Mouse (Mus musculus): Measurements from ENCODE around the gene Pdss2.

Gene Pdss2

GRCm38 (mm10) chr10:43310781-43311392 lies 89.6 kb downstream of the Pdss2 start:
- DNase-seq (ENCODE audit: low read depth, low spot score) = no peak

- DNase-seq (ENCODE audit: low read depth, low spot score) = no peak
Observed at GRCm38 (mm10) chr10:43312211-43312610, 90.9 kb downstream of the Pdss2 start.

GRCm38 (mm10) chr10:43312658-43313417 lies 91.6 kb downstream of the Pdss2 start:
- no peak for DNase-seq (ENCODE audit: low read depth, low spot score)

DNA sequence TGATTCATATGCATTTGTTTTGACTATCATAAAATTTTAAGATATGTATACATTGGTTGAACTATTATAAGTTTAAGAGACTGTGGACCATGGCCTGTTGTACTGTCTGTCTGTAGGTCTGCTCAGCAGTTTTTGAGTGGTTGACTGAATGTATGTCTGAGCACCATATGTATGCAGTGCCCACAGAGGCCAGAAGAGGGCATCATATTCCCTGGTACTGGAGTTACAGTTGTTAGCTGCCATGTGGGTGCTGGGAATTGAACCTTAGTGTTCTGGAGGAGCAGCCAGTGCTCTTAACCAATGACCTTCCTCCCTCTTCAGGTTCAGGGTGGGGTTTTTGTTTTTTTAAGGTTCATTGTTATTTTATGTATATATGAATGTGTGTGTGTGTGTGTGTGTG lies 93.9 kb downstream of the Pdss2 start:
- no peak for DNase-seq (ENCODE audit: low read depth, low spot score)

DNA sequence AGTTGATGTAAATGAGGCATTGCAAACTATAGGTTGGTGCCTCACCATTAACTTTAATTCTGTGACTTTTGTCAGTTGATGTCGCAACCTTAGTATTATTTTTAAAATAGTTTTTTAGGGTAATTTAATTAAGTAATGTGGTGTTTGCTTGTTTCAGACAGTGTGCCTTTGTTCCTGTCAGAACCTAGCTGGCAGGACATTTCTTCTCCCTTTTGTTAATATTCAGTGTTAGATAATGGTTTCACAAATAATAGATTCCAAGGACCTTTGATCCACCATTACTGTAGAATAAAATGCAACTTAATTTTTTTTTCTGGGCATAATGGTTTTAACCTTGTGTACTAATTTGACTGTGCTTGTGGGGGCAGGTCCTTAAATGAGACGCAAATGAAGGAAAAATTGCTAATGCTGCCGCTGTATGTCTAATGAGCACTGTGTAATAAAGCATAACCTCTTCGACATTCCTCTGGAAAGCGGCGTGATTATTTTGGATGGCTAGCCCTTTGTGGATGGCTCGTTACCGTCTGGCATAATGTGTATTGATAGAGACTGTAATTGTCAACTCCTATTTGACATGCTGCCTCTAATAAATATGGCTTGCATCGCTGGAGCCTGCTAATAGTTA lies 96.2 kb downstream of the Pdss2 start:
- DNase-seq (ENCODE audit: low read depth, low spot score) = no peak

DNA sequence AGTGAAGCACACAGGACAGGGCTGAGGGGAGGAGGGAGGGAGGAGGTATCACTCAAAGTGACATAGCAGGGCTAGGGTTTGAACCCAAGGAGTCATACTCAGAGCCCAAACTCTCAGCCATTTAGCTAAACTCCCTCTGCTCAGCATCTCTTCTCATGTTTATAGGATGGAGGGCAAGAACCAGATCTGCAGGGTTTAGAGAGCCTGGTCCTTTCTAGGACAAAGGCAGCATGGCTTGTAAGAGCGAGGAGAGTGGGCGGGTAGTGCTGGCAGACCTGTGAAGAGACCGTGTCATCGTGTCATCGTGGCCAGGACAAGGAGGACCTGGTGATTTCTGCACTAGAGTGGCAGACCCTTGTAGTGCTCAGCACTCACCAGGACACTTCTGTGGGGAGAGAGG lies 99.7 kb downstream of the Pdss2 start:
- DNase-seq (ENCODE audit: low read depth, low spot score) = no peak

DNA sequence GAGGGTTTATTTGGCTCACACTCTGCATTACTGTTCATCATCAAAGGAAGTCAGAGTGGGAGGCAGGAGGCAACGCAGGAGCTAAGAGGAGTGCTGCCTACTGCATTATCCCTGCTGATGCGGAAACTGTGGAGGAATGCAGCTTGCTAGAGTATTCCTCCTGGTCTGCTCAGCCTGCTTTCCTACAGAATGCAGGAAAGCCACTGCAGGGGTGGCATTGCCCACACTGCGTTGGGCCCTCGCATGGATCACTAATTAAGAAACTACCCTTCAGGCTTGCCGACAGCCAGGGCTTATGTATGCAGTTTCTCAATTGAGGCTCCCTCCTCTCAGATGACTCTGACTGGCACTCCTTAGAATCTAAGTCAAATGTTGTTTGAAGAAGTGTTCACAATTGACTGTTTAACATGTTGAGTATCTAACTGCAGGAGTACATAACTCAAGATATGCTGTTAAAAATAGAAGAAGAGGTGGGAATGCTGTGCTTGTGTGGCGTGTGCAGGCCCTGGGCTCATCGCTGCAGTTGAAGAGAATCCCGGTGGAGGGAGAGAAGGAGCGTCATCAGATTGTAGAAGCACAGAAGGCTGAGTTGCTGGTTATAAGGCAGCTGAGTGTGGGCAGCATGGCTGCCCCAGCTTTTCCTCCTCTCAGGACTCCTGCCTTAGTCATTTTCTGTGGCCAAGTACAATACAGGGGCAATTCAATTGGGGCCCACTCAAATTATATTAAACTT lies 101.3 kb downstream of the Pdss2 start:
- no peak for DNase-seq (ENCODE audit: low read depth, low spot score)

- no peak for DNase-seq (ENCODE audit: low read depth, low spot score)
Observed at GRCm38 (mm10) chr10:43323386-43323785, 102.1 kb downstream of the Pdss2 start.

- no peak for DNase-seq (ENCODE audit: low read depth, low spot score)
Observed at GRCm38 (mm10) chr10:43329813-43330212, 108.5 kb downstream of the Pdss2 start.

GRCm38 (mm10) chr10:43330691-43331090 lies 109.4 kb downstream of the Pdss2 start:
- no peak for DNase-seq (ENCODE audit: low read depth, low spot score)

DNA sequence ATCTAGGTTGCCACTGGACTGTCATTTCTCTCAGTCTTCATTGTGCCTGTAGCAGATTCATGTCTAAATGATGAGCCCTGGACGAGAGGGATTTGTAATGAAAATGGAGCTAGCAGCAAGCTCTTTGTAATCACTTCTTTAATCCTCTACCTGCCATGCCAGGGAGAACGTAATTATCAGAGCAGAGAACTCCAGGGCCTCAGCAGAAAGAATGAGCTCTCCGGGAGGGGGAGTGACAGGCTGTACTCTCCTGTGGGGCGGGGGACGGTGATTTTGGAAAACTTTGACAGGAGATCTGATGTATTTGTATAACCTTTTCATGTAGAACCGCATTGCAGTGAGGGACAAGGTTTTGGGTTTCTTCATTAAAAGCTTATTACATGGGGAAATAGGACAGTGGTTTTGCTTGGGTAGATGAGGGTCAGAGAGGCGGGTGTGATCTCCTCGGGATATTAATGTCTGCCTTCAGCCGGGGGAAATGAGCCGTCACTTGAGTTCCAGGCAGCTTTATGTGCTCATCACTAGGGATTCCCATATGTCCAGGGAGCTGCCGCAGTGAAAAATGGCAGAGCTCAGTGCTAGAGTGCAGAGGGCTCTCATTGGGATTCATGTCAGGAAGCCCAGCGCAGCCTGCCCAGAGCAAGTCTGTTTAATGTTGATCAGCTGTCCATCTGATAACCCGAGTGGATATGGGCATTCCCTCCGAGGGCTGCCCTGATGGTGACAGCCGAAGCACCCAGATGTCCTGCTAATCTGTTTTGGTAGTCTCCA lies 110.8 kb downstream of the Pdss2 start:
- no peak for DNase-seq (ENCODE audit: low read depth, low spot score)

DNA sequence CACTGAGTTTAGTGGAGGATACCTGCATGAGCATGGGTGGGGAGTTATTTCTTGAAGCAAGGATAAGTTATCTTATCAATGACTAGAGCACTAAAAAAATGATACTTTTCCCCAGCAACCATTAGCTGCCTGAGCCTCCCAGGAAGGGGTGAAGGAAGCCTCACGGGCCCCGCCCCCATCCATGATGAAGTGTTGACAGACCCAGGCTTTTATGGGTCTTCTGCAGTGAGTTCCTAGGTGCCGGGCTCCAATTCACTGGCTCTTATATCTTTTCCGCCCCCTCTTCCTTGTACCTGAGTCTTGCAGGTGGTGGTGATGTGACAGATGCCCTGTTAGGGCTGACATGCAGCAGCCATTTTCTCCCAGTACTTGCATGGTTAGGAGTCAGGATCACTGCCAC lies 114.6 kb downstream of the Pdss2 start:
- DNase-seq (ENCODE audit: low read depth, low spot score) = no peak

GRCm38 (mm10) chr10:43337110-43337509 lies 115.8 kb downstream of the Pdss2 start:
- DNase-seq (ENCODE audit: low read depth, low spot score) = no peak

DNA sequence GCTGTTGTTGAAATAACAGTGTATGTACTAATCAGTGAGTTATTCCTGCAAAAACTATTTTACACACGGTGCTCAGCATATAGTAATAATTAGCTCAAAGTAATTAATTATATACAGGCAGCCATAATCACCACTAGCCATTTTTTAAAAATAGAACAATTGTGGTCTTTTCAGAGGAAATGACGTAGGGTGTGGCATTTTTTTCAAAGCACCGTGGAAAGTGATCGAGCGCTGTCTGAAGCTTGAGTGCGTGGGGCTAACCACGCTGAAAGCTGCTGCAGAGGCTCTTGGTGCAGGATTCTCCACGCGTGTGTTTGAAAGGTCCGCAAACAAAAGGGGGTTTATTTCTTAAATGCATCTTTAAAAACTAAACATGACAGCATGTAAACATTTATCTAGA lies 118.5 kb downstream of the Pdss2 start:
- DNase-seq (ENCODE audit: low read depth, low spot score) = no peak

GRCm38 (mm10) chr10:43349718-43350117 lies 128.4 kb downstream of the Pdss2 start:
- no peak for DNase-seq (ENCODE audit: low read depth, low spot score)

- no peak for DNase-seq (ENCODE audit: low read depth, low spot score)
Observed at GRCm38 (mm10) chr10:43357884-43358283, 136.6 kb downstream of the Pdss2 start.

DNA sequence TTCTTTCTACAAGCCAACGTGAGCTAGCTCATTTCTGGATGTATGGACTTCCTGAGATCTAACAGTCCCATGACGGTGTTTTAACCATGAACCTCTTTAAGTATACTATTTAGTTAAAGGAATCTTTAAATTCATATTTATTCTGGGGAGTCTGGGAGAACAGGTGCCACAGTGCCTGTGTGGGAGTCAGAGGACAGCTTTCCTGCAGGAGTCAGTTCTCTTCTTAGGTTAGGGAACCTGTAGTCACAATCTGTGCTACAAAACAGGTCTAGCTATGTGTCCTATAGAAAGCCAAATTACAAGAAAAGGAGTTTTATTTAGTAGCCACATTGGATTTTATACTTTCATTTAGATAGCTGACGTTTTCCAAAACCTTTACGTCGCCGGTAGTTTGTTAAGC lies 141.7 kb downstream of the Pdss2 start:
- DNase-seq (ENCODE audit: low read depth, low spot score) = no peak

DNA sequence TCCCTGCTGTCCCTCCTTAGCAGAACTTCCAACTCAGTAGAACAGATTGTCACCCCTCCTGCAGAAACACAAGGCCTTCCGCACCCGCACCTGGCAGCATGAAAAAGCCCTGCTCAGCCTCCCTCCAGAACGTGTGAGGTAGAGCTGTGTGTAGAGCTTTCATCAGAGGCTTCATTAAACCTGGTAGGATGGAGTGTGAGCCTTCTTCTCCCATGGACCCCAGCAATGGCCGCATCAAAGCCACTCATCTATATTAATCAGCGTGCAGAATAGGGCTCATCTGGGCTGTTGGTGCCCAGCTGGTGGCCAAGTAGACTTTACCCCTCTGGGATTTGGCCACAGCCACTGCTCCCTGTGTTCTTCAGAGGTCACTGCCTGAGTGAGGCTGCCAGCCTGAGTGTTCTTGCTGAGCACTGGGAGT lies 142.2 kb downstream of the Pdss2 start:
- no peak for DNase-seq (ENCODE audit: low read depth, low spot score)

- no peak for DNase-seq (ENCODE audit: low read depth, low spot score)
Observed at GRCm38 (mm10) chr10:43365909-43366308, 144.6 kb downstream of the Pdss2 start.

DNA sequence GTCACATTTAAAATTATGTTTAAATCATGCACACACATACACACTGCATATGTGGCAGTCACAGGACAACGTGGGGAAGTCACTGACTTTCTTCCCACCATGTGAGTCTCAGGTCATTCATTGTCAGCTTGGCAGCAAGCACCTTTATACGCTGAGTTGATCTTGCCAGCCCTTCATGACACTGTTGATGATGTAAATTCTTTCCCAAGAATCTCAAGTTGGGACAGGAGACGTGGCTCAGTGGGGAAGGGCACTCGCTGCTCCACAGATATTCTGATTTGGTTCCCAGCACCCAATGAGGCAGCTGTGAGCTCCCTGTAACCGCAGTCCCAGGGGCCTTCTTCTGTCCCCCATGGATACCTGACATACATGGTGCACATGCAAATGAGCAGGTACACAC lies 147.3 kb downstream of the Pdss2 start:
- DNase-seq (ENCODE audit: low read depth, low spot score) = no peak

DNA sequence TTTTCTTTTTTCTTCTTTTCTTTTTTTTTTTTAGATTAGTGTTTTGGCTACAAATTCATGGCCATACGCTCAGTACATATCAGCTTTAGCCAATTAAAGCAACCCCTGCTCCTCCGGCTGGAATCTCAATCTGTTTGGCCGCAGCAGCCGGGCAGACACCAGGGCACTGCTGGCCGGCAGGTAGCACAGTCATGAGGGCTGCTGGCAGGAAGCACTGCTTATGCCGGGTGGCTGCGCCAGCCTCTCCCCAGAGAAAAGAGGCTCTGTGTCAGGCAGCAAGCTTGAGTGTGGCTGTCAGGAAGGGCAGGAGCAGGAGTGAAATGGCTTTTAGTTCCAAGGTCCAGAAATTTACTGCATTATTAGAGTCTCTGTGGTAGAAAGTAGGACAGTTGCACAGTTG lies 151.0 kb downstream of the Pdss2 start:
- DNase-seq (ENCODE audit: low read depth, low spot score) = no peak

GRCm38 (mm10) chr10:43373035-43373434 lies 151.7 kb downstream of the Pdss2 start:
- DNase-seq (ENCODE audit: low read depth, low spot score) = no peak

Measured in retina, postnatal 7 days (tissue).